Mouse (Mus musculus): ENCODE measurements around the gene Pdlim7. TPM values are rescaled to one million over a fixed set of nuclear protein-coding genes. Genes with fewer than 3 reads are reported as not detected.

The Pdlim7 gene
- polyA plus RNA-seq, 1 experiment from 2014 or later = 206 TPM

GRCm38 (mm10) chr13:55494883-55495621, 18.4 kb downstream of the Pdlim7 start:
- DNase-seq (ENCODE audit: low spot score) = no peak
- Histone ChIP-seq H3K27me3 (ENCODE audit: low read depth, poor library complexity, severe bottlenecking) (peaks cover 10% of the 10 kb centered on the region), H3K27ac (no peak overlapping the region), H3K9me3 (replicated peaks) (no peaks in the 10 kb centered on the region), H3K36me3 (peaks cover 34% of the 10 kb centered on the region), H3K4me3 (no peak overlapping the region), H3K4me1 (peaks cover 26% of the 10 kb centered on the region)
- 25% methylated on average over 18 of the region's 18 CpGs for WGBS

- WGBS = 20% methylated on average over 2 of the region's 2 CpGs
- Histone ChIP-seq H3K27ac (no peak overlapping the region), H3K36me3 (peaks cover 27% of the 10 kb centered on the region)
Observed at GRCm38 (mm10) chr13:55494257-55494656, 19.2 kb downstream of the Pdlim7 start.

GRCm38 (mm10) chr13:55487578-55488498, 25.6 kb downstream of the Pdlim7 start, which contains the start of gene Dbn1:
TSS of gene Dbn1 (minus strand) at chr13:55488111.
- 2% methylated on average over 73 of the region's 83 CpGs for WGBS
- peaks cover 36% of the 10 kb centered on the region for H3K36me3 ChIP-seq
- peak within 1 kb of the TSS; percentile 100 for H3K4me3 ChIP-seq
- DNase-seq (ENCODE audit: low spot score) = peak; percentile 86
- H3K27ac ChIP-seq = peak within 1 kb of the TSS; percentile 100
- H3K9me3 ChIP-seq (replicated peaks) = no peaks in the 10 kb centered on the region
- H3K4me1 ChIP-seq = peaks cover 56% of the 10 kb centered on the region
- H3K27me3 ChIP-seq (ENCODE audit: low read depth, poor library complexity, severe bottlenecking) = no peaks in the 10 kb centered on the region

More at GRCm38 (mm10) chr13:55494257-55494656, 19.2 kb downstream of the Pdlim7 start:
- H3K27me3 ChIP-seq (ENCODE audit: low read depth, poor library complexity, severe bottlenecking) = peaks cover 10% of the 10 kb centered on the region
- H3K4me3 ChIP-seq = no peak overlapping the region
- H3K9me3 ChIP-seq (replicated peaks) = no peaks in the 10 kb centered on the region
- DNase-seq (ENCODE audit: low spot score) = no peak
- H3K4me1 ChIP-seq = peaks cover 26% of the 10 kb centered on the region

- peak overlapping the region; percentile 100 for H3K27ac ChIP-seq
- under 1% methylated on average over 29 of the region's 29 CpGs for WGBS
- no peaks in the 10 kb centered on the region for H3K9me3 ChIP-seq (replicated peaks)
- H3K36me3 ChIP-seq = peaks cover 44% of the 10 kb centered on the region
- H3K4me1 ChIP-seq = peaks cover 56% of the 10 kb centered on the region
- no peaks in the 10 kb centered on the region for H3K27me3 ChIP-seq (ENCODE audit: low read depth, poor library complexity, severe bottlenecking)
- peak overlapping the region; percentile 100 for H3K4me3 ChIP-seq
- peak; percentile 76 for DNase-seq (ENCODE audit: low spot score)
Observed at GRCm38 (mm10) chr13:55486916-55487577, 26.4 kb downstream of the Pdlim7 start.

GRCm38 (mm10) chr13:55486029-55486794, 27.3 kb downstream of the Pdlim7 start:
- Histone ChIP-seq H3K27ac (peak overlapping the region; percentile 100), H3K9me3 (replicated peaks) (no peaks in the 10 kb centered on the region), H3K36me3 (peaks cover 53% of the 10 kb centered on the region), H3K4me1 (peaks cover 56% of the 10 kb centered on the region), H3K27me3 (ENCODE audit: low read depth, poor library complexity, severe bottlenecking) (no peaks in the 10 kb centered on the region), H3K4me3 (peak overlapping the region; percentile 100)
- DNase-seq (ENCODE audit: low spot score) = no peak
- WGBS = 43% methylated on average over 14 of the region's 14 CpGs

- 36% methylated on average over 7 of the region's 7 CpGs for WGBS
- Histone ChIP-seq H3K27me3 (ENCODE audit: low read depth, poor library complexity, severe bottlenecking) (no peaks in the 10 kb centered on the region), H3K36me3 (peaks cover 69% of the 10 kb centered on the region), H3K4me1 (peaks cover 56% of the 10 kb centered on the region), H3K27ac (peak overlapping the region; percentile 57; the same call in 1 of the 2 replicates), H3K4me3 (peak overlapping the region; percentile 100), H3K9me3 (replicated peaks) (no peaks in the 10 kb centered on the region)
- no peak for DNase-seq (ENCODE audit: low spot score)
Observed at GRCm38 (mm10) chr13:55484520-55485088, 28.9 kb downstream of the Pdlim7 start.

- no peaks in the 10 kb centered on the region for H3K9me3 ChIP-seq (replicated peaks)
- H3K27me3 ChIP-seq (ENCODE audit: low read depth, poor library complexity, severe bottlenecking) = no peaks in the 10 kb centered on the region
- H3K36me3 ChIP-seq = peaks cover 79% of the 10 kb centered on the region
- H3K4me3 ChIP-seq = peak overlapping the region; percentile 3; the same call in 1 of the 2 replicates
- peaks cover 53% of the 10 kb centered on the region for H3K4me1 ChIP-seq
- H3K27ac ChIP-seq = peak overlapping the region; percentile 57; the same call in 1 of the 2 replicates
- WGBS = 67% methylated on average over 15 of the region's 15 CpGs
- peak; percentile 54 for DNase-seq (ENCODE audit: low spot score)
Observed at GRCm38 (mm10) chr13:55483593-55483992, 29.9 kb downstream of the Pdlim7 start.

- H3K27me3 ChIP-seq (ENCODE audit: low read depth, poor library complexity, severe bottlenecking) = no peaks in the 10 kb centered on the region
- H3K9me3 ChIP-seq (replicated peaks) = no peaks in the 10 kb centered on the region
- no peak for DNase-seq (ENCODE audit: low spot score)
- peaks cover 47% of the 10 kb centered on the region for H3K4me1 ChIP-seq
- peaks cover 83% of the 10 kb centered on the region for H3K36me3 ChIP-seq
- WGBS = 73% methylated on average over 9 of the region's 9 CpGs
- H3K27ac ChIP-seq = no peak overlapping the region
- peak overlapping the region; percentile 3; the same call in 1 of the 2 replicates for H3K4me3 ChIP-seq
Observed at GRCm38 (mm10) chr13:55483071-55483470, 30.4 kb downstream of the Pdlim7 start.

- no peaks in the 10 kb centered on the region for H3K27me3 ChIP-seq (ENCODE audit: low read depth, poor library complexity, severe bottlenecking)
- peaks cover 44% of the 10 kb centered on the region for H3K4me1 ChIP-seq
- H3K9me3 ChIP-seq (replicated peaks) = no peaks in the 10 kb centered on the region
- no peak overlapping the region for H3K27ac ChIP-seq
- no peak for DNase-seq (ENCODE audit: low spot score)
- H3K4me3 ChIP-seq = no peak overlapping the region
- WGBS = 87% methylated on average over 7 of the region's 7 CpGs
- H3K36me3 ChIP-seq = peaks cover 89% of the 10 kb centered on the region
Observed at GRCm38 (mm10) chr13:55482542-55482941, 30.9 kb downstream of the Pdlim7 start.

GRCm38 (mm10) chr13:55479929-55480328, 33.5 kb downstream of the Pdlim7 start:
- no peak for DNase-seq (ENCODE audit: low spot score)
- no peaks in the 10 kb centered on the region for H3K27me3 ChIP-seq (ENCODE audit: low read depth, poor library complexity, severe bottlenecking)
- H3K9me3 ChIP-seq (replicated peaks) = no peaks in the 10 kb centered on the region
- H3K36me3 ChIP-seq = peaks cover 99% of the 10 kb centered on the region
- H3K4me1 ChIP-seq = peaks cover 25% of the 10 kb centered on the region
- no peak overlapping the region for H3K27ac ChIP-seq
- no peak overlapping the region for H3K4me3 ChIP-seq

- H3K9me3 ChIP-seq (replicated peaks) = no peaks in the 10 kb centered on the region
- DNase-seq (ENCODE audit: low spot score) = no peak
- H3K36me3 ChIP-seq = peaks cover 99% of the 10 kb centered on the region
- H3K4me1 ChIP-seq = peaks cover 24% of the 10 kb centered on the region
- H3K27me3 ChIP-seq (ENCODE audit: low read depth, poor library complexity, severe bottlenecking) = no peaks in the 10 kb centered on the region
- H3K4me3 ChIP-seq = no peak overlapping the region
- no peak overlapping the region for H3K27ac ChIP-seq
- 86% methylated on average over 7 of the region's 7 CpGs for WGBS
Observed at GRCm38 (mm10) chr13:55479008-55479407, 34.5 kb downstream of the Pdlim7 start.
